Mouse (Mus musculus) heart, postnatal 14 days (tissue): ENCODE data around the gene Prkce. TPM values are rescaled to one million over a fixed set of nuclear protein-coding genes. Genes with fewer than 3 reads are reported as not detected.
"Not testable (repeated sequence)": the region's sequence is repeated elsewhere in the genome, so short reads cannot be mapped to it uniquely, and the experiment has no call there.

ENCODE experiments used
- DNase-seq, 2 experiments: peaks; one replicate each; pipeline ENCODE4 v3.0.0; 2021 to 2022
- intact Hi-C: fragments of 180-260 bp; cut with DNase I; formaldehyde crosslinking; loops from one replicate; pipeline ENCODE4 v1.15.1; 2025
- total RNA-seq, 2 experiments: library from RNA; stranded (reverse); gene quantifications; 2 replicates each; pipeline ENCODE4 v1.2.3; 2021

Prkce gene
- total RNA-seq, 2 experiments from 2014 or later, result 28.7 to 29.1 TPM

GRCm38 (mm10) chr17:86460645-86461430 lies 293.3 kb downstream of the Prkce start:
- intact Hi-C loops, result no loop called here

GRCm38 (mm10) chr17:86463369-86463768 lies 295.8 kb downstream of the Prkce start:
- no peak for DNase-seq
- intact Hi-C loops, result no loop called here

More at GRCm38 (mm10) chr17:86460645-86461430, 293.3 kb downstream of the Prkce start:
- no peak for DNase-seq

DNA sequence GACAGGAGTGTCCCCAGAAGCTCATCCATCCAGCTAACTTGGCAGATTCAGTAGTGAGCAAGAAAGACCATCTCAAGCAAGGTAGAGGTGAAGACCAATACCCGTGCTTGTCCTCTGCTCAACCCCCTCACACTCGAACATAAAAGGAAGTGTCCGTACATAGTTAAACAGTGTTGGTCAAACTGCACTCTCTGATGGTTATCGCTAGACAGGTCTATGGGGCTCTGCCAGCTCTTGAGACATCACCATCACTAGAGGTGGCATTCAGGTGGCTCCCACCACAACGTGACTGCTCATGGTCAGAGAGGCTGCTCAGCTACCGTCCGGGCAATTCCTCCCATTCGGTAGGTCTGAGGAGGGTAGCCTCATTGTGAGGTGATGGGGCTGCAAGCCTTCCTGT lies 296.6 kb downstream of the Prkce start:
- intact Hi-C loops, result no loop called here
- DNase-seq, result no peak

DNA sequence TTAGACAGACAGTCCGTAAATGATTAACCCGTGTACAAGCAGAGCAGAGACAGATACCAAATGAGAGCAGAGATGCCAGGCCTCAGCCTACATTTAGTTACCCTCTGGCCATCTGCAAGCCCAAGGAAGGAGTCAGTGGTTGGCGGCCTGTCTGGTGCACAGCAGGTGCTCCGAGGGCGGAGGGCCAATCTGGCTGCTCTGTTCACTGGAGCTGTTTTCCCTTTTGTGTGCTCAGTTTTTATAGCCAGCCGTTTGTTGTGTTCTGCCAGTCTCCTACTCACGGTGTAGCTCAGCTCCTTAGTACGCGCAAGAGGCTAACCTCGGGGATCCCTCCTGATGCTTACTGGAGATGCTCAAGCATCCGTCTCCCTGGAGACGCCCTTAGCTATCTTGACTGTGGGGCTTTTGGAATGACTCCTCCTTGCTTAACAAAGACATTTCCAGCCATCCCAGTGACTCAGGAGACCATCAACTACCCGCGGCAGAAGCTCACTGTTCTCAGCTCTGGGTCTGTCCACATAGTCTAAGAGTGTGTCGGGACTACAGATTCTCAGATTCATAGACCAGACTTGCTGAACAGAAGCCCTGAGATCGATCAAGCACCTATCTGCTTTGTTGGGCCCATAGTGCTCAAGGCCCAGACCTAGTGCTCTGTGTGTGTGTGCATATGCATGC lies 297.2 kb downstream of the Prkce start:
- no peak for DNase-seq
- intact Hi-C loops, result no loop called here

- intact Hi-C loops, result no loop called here
- DNase-seq, result no peak
Observed at GRCm38 (mm10) chr17:86465865-86466264, 298.3 kb downstream of the Prkce start.

DNA sequence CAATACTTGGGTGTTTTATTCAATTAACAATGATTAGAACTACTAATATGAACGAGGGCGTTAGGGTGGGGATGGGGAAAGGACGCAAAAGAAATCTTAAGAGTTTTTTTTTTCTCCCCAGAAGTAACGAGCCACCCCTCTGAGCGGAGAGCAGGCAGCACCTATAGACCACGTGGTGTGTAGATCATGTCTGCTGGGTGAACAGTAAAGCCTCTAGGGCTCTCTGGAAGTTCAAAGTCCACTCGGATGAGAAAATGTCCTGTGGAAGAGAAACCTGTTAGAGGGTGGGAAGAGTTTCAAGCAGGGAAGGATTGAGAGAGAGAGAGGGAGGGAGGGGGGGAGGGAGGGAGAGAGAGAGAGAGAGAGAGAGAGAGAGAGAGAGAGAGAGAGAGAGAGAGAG lies 298.8 kb downstream of the Prkce start:
- no peak for DNase-seq
- intact Hi-C loops, result no loop called here

- intact Hi-C loops, result no loop called here
- DNase-seq, result no peak
Observed at GRCm38 (mm10) chr17:86466871-86467270, 299.3 kb downstream of the Prkce start.

DNA sequence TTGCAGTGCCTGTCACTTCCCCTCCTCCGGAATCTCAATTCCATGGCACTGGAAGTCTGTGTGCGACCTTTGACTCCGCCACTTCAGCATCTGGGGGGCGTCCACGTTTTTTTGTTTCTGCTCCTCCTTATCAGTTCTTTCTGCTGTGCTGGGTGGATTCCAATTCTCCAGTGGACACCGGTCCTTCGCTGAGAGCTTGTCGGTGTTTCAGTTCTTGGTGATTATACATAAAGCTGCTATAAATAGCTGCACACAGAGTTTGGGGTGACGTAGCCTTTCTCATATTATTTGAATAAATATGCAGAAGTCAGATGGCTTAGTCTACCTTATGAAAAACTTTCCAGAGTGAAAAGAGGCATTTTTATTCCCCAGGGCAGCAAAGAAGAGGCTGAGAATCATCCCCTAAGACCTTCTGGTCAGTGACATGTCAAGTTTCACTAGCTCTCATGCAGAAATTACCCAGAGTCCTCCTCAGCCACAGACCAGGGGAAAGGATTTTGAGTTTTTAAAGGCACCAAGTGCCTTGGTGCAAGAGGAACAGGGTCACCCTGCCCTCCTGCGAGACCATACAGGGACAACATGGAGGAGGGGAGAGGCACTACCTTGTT lies 299.8 kb downstream of the Prkce start:
- intact Hi-C loops, result no loop called here
- DNase-seq, result no peak

GRCm38 (mm10) chr17:86467967-86468366 lies 300.4 kb downstream of the Prkce start:
- DNase-seq, result no peak
- intact Hi-C loops, result no loop called here

GRCm38 (mm10) chr17:86470160-86470559 lies 302.6 kb downstream of the Prkce start:
- DNase-seq, result no peak
- intact Hi-C loops, result no loop called here

DNA sequence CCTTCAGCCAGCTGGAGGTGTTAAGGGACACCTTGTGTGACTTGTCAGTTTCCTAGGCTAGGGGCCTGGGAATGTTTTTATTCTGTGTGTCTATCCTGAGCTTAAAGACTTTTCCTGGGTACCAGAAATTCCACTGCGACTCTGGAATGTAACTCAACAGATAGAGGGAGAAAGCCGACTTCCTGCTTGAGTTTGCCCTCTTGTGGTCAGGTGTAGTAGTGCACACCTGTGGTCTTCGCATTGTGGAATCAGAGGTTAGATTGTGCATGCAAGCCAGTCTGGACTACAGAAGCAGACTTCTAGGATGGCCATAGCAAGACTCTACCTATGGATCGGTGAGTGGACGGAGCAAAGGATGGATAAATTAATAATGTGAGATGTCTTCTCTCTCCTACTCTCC lies 304.1 kb downstream of the Prkce start:
- intact Hi-C loops, result no loop called here

DNA sequence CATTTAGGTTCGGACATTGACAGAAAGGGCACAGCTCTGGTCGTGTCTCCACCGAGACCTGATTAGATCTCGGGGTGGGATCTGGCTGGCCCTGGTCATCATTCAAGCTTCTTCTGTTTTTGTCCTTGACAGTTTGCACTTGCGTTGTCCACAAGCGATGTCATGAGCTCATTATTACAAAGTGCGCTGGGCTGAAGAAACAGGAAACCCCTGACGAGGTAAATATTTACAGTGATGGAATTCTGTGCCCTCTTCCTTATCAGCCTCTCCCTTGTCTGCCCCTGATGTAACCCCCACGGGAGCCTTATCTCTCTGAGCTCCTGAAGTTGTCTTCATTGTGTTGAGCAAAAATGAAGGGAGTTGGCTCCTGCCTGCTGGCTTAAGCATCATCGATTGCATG lies 309.1 kb downstream of the Prkce start:
- DNase-seq, result no peak
- intact Hi-C loops, result no loop called here

More for the DNA sequence above, 304.1 kb downstream of the Prkce start:
- DNase-seq, result peak in 1 of 2 experiments; percentile 38

- DNase-seq, intact Hi-C loops: not testable (repeated sequence)
Observed at GRCm38 (mm10) chr17:86477401-86477800, 309.8 kb downstream of the Prkce start.

DNA sequence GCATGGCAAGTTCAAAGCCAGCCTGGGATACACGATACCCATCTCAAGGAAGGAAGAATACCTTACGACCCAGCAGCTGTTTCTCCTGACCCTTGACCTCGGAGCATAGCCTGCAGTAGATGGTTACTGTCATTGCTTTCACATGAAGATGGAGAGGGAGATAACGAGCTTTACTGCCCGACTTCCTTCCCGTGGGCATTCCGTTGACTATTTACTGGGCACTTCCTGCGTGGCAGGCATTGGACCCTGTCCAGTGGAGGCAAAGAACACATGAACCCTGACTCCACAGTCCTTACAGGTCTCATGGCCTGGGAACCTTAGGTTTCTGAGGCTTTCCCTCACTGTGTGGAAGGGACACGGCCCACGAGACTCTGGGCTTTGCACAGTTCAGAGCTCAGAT lies 311.8 kb downstream of the Prkce start:
- intact Hi-C loops, result no loop called here
- no peak for DNase-seq

DNA sequence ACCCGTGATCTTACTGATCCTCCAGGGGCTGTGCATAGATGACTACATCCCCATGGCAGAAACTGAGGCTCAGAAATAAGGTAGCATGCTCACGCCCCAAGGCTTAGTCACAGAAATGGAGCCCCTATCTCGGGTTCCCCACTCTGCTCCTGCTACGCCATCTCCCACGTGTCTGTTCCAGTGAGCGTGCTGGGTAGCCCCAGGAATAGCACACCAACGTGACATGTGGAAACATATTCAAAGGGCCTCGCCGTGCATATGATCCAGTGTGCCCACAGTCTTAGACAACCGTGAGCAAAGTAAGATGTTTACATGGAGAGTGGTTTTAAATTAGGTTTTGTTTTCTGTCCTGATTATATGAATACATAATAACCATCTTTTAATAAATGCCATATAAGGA lies 315.1 kb downstream of the Prkce start:
- intact Hi-C loops, result loop anchor here (5.0 to 10.0 kb wide), 2 partner anchors 330 to 762 kb away; no protein-coding TSS in a partner anchor
- DNase-seq, result no peak

DNA sequence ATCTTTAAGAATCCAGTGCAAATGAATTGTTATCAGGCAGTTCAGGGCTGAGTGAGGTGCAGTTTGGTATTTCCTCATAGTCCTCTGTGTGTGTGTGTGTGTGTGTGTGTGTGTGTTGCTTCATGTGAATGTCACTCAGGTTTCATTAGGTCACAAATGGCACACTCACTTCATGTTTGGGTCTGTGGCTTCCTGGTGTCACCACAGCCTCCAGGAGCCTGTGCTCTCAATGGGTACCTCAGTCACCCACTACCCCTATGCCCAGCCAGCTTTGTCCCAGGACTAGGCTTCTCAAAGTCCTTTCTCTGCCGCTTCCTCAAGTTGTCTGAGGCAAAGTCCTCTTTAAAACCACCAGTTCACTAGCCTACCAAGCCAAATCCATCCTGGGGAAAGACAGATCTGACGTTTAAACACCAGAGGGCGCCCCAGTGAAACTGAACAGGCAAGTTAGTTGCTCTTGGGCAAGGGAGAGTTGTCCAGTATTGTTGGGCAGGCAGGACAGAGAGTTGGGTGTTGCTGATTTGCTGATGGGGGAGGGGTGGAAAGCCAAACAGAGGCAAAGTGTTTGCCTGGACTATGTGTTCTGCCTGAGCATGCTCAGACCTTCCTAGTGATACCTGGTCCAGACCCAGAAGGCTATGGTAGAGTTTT lies 316.6 kb downstream of the Prkce start:
- DNase-seq, result peak; percentile 83 to 91
- intact Hi-C loops, result loop anchor here (1.0 to 10.0 kb wide), 3 partner anchors 328 to 761 kb away; no protein-coding TSS in a partner anchor

DNA sequence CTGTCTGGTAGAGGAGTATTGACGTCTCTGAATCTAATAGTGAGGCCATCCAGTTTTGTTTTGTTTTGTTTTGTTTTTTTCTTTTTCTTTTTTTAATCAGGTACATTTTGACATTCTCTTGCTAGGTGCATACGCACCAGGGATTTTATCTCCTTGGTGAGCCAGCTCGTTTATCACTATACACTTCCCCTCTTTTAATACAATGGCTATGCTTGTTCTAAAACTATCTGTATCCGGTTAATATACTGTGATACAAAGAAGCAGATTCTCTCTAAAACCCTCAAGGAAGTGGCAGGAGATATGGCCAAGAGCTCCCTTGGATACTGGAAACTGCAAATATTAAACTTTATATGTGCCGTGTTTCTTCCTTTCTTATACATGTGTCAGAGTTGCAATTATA lies 319.1 kb downstream of the Prkce start:
- intact Hi-C loops, result loop anchor here (10.0 kb wide), 1 partner anchor 758 kb away; no protein-coding TSS in a partner anchor
- no peak for DNase-seq

DNA sequence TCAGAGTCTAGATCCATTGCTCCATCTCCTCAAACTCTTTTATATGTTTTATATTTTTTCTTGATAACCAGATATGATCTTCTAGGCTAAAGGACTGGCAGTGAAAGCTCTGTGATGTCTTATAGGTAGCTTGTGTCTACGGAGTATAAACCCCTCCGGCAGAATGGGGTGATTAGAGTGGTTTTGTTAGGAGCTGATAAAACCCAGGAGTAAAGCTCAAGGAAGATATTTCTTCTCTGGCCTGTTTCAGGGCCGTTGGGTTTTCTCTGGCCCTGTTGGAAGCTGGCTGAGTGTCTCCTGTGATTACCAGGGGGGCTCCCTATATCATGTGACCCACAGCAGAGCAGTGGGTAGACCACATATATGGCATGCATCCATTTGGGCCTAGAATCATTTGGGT lies 319.9 kb downstream of the Prkce start:
- intact Hi-C loops, result loop anchor here (10.0 kb wide), 1 partner anchor 757 kb away; no protein-coding TSS in a partner anchor
- DNase-seq, result no peak

DNA sequence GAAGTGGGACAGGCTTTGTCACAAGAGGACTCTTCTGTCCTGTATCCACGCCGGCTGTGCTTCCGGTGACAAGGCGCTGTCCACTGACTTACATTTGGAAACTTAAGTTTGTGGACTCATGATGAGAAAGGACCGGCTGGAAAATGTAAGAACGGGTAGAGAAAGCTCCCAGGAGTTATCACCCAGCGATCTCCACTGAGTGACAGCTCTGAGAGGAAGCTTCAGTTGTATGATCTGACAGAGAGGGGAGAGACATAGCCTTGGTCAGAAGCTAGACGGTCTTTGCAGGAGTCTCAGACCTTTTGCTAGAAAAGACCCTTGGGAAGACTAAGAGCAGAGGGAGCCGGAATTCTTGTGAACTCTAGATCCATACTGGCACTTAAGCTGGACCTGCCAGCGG lies 322.2 kb downstream of the Prkce start:
- no peak for DNase-seq
- intact Hi-C loops, result loop anchor here (10.0 kb wide), 1 partner anchor 755 kb away; no protein-coding TSS in a partner anchor

GRCm38 (mm10) chr17:86492376-86492775 lies 324.8 kb downstream of the Prkce start:
- intact Hi-C loops, result no loop called here

More at GRCm38 (mm10) chr17:86492376-86492775, 324.8 kb downstream of the Prkce start:
- DNase-seq, result no peak
